Mouse (Mus musculus) limb, embryonic 14.5 days (tissue): ENCODE data around the gene Arhgdia. TPM values are rescaled to one million over a fixed set of nuclear protein-coding genes. Genes with fewer than 3 reads are reported as not detected.

ENCODE experiments used
- ATAC-seq: fragments of 200-750 bp; cut with Nextera tagmentation; 2 replicates; pipeline ENCODE4 v1.8.0; 2017; ENCODE audit warnings: low read depth, moderate number of reproducible peaks, moderate TSS enrichment; ENCODE audit not compliant: low FRiP score
- DNase-seq: peaks from one replicate; pipeline ENCODE4 v3.0.0-alpha.2; 2015; ENCODE audit warnings: low spot score
- H3K27ac ChIP-seq: fragments of 300-500 bp; sonication (generic); replicated peaks from 2 replicates; pipeline ENCODE4 v1.5.1; 2014; ENCODE audit warnings: low read depth, mild to moderate bottlenecking, low read length, moderate library complexity, mixed read lengths
- H3K27me3 ChIP-seq: fragments of 300-500 bp; sonication (generic); 2 replicates; pipeline ENCODE4 v1.6.1; 2014; ENCODE audit warnings: low read length, mixed read lengths; ENCODE audit not compliant: control insufficient read depth, insufficient read depth
- H3K36me3 ChIP-seq: fragments of 300-500 bp; sonication (generic); 2 replicates; pipeline ENCODE4 v1.6.1; 2014; ENCODE audit warnings: mild to moderate bottlenecking, low read length, moderate library complexity, mixed read lengths; ENCODE audit not compliant: control insufficient read depth, insufficient read depth
- H3K4me1 ChIP-seq: fragments of 300-500 bp; sonication (generic); 2 replicates; pipeline ENCODE4 v1.6.1; 2014; ENCODE audit warnings: antibody characterized with exemption, low read length, mixed read lengths; ENCODE audit not compliant: control insufficient read depth, insufficient read depth
- H3K4me2 ChIP-seq: fragments of 300-500 bp; sonication (generic); replicated peaks from 2 replicates; pipeline ENCODE4 v1.6.1; 2014; ENCODE audit warnings: low read depth, mild to moderate bottlenecking, low read length, moderate library complexity; ENCODE audit not compliant: severe bottlenecking
- H3K4me3 ChIP-seq: fragments of 300-500 bp; sonication (generic); replicated peaks from 2 replicates; pipeline ENCODE4 v1.5.1; 2014; ENCODE audit warnings: low read length
- H3K9ac ChIP-seq: fragments of 300-500 bp; sonication (generic); 2 replicates; pipeline ENCODE4 v1.6.1; 2014; ENCODE audit warnings: mild to moderate bottlenecking, low read depth, low read length, moderate library complexity; ENCODE audit not compliant: severe bottlenecking
- H3K9me3 ChIP-seq: fragments of 300-500 bp; sonication (generic); 2 replicates; pipeline ENCODE4 v1.6.1; 2016; ENCODE audit warnings: low read length; ENCODE audit not compliant: control insufficient read depth
- POLR2A ChIP-seq: fragments of 200-500 bp; IDR thresholded peaks from 2 replicates; pipeline ENCODE4 v1.8.0; 2012; ENCODE audit warnings: inconsistent platforms, mild to moderate bottlenecking, moderate library complexity, borderline replicate concordance; ENCODE audit not compliant: insufficient read depth, insufficient read length; ENCODE audit errors: extremely low read depth
- WGBS: fragments of 180-500 bp; shearing (Covaris S2); extraction: QIAGEN DNeasy Blood & Tissue Kit; methylation state at CpG from one replicate; pipeline ENCODE4 v1.1.7; 2014; 5-methylcytosine and 5-hydroxymethylcytosine counted together
- polyA plus RNA-seq, 2 experiments: library from polyadenylated mRNA; depleted of rRNA in 1 of 2; stranded (reverse) in 1 of 2; unstranded in 1 of 2; fragments of >200 nt; fragmentation: Nextera tagmentation in 1 of 2; extraction: Ambion mirVana in 1 of 2; gene quantifications; 2 replicates each; pipeline versions ENCODE4 v1.2.1 to v1.2.3; 2012 to 2014

The Arhgdia gene
- polyA plus RNA-seq, 2 experiments = 566 to 610 TPM

DNA sequence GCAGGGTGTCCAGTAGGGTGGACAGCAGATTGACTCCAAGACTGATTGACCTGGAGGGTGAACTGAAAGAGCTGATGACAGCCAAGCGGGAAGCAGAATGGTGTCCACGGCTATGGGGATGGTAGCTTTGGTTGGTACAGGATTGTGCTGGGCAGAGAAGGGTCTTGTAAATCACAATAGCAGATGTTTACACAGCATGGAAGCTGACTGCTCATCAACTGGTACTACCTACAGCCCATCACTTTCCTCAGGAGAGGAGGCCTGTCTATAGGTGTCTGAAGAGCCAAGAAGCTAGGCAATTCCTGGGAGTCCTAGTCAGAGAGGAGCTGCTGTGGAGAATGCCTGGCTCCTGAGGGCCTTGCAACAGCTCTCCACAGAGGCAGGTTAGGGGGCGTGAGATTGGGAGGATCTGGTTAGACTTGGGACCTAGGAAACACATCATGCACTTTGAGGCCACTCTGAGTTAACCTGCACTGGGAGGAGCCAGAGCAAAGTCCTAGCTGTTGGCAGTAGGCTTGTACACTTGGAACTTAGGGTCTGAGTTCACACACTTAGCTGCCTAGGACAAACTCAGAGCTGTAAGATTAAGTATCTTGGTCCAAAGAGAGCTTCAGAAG lies 5.0 kb downstream of the Arhgdia start:
- H3K4me2 ChIP-seq = no peak overlapping the region
- H3K9me3 ChIP-seq = no peaks in the 10 kb centered on the region
- no peak overlapping the region for H3K4me3 ChIP-seq
- H3K27ac ChIP-seq = no peak overlapping the region
- ATAC-seq (no peak), DNase-seq (no peak)
- no peaks in the 10 kb centered on the region for H3K27me3 ChIP-seq
- TF ChIP-seq POLR2A = no peak
- peaks cover 20% of the 10 kb centered on the region for H3K4me1 ChIP-seq
- peaks cover 36% of the 10 kb centered on the region for H3K36me3 ChIP-seq
- WGBS = 81% methylated on average over 3 of the region's 3 CpGs
- H3K9ac ChIP-seq = no peak overlapping the region

GRCm38 (mm10) chr11:120575940-120576339 lies 5.5 kb downstream of the Arhgdia start:
- Histone ChIP-seq H3K9ac (no peak overlapping the region), H3K9me3 (no peaks in the 10 kb centered on the region), H3K27me3 (no peaks in the 10 kb centered on the region), H3K4me1 (peaks cover 26% of the 10 kb centered on the region), H3K4me2 (no peak overlapping the region), H3K36me3 (peaks cover 41% of the 10 kb centered on the region), H3K4me3 (no peak overlapping the region), H3K27ac (no peak overlapping the region)
- no peak for DNase-seq
- no peak for ATAC-seq
- no peak for TF ChIP-seq POLR2A

GRCm38 (mm10) chr11:120575046-120575445 lies 6.4 kb downstream of the Arhgdia start:
- no peaks in the 10 kb centered on the region for H3K9me3 ChIP-seq
- DNase-seq (no peak), ATAC-seq (no peak)
- no peak overlapping the region for H3K4me2 ChIP-seq
- peaks cover 26% of the 10 kb centered on the region for H3K4me1 ChIP-seq
- TF ChIP-seq POLR2A = no peak
- H3K27me3 ChIP-seq = no peaks in the 10 kb centered on the region
- H3K9ac ChIP-seq = no peak overlapping the region
- peaks cover 49% of the 10 kb centered on the region for H3K36me3 ChIP-seq
- 68% methylated on average over 2 of the region's 2 CpGs for WGBS
- H3K4me3 ChIP-seq = no peak overlapping the region
- H3K27ac ChIP-seq = no peak overlapping the region

- Histone ChIP-seq H3K4me1 (peaks cover 21% of the 10 kb centered on the region), H3K4me3 (peak overlapping the region; percentile 94), H3K9ac (peak overlapping the region; percentile 90; the same call in 1 of the 2 replicates), H3K4me2 (peak overlapping the region; percentile 76), H3K9me3 (no peaks in the 10 kb centered on the region), H3K27me3 (no peaks in the 10 kb centered on the region), H3K27ac (no peak overlapping the region), H3K36me3 (peaks cover 48% of the 10 kb centered on the region)
- WGBS = 37% methylated on average over 5 of the region's 5 CpGs
- DNase-seq (no peak), ATAC-seq (no peak)
- no peak for TF ChIP-seq POLR2A
These were observed 7.2 kb downstream of the Arhgdia start for GRCm38 (mm10) chr11:120574278-120574600.

- peak overlapping the region; percentile 76 for H3K4me2 ChIP-seq
- H3K27me3 ChIP-seq = no peaks in the 10 kb centered on the region
- H3K9ac ChIP-seq = peak overlapping the region; percentile 90
- WGBS = under 1% methylated on average over 23 of the region's 23 CpGs
- peak overlapping the region; percentile 97 for H3K27ac ChIP-seq
- peak overlapping the region; percentile 94 for H3K4me3 ChIP-seq
- H3K9me3 ChIP-seq = no peaks in the 10 kb centered on the region
- no peak for DNase-seq
- peaks cover 45% of the 10 kb centered on the region for H3K36me3 ChIP-seq
- H3K4me1 ChIP-seq = peaks cover 21% of the 10 kb centered on the region
- TF ChIP-seq POLR2A = no peak
- ATAC-seq = no peak
These were observed 7.7 kb downstream of the Arhgdia start for GRCm38 (mm10) chr11:120573585-120574277.
